Mouse (Mus musculus) G1E (cell line): ENCODE measurements around the gene Arl15. TPM values are rescaled to one million over a fixed set of nuclear protein-coding genes. Genes with fewer than 3 reads are reported as not detected.

Experiments used
- ATAC-seq: 2 replicates; pipeline ENCODE4 v1.8.0; 2016; ENCODE audit warnings: mild to moderate bottlenecking; ENCODE audit not compliant: insufficient number of reproducible peaks, poor library complexity, low FRiP score, severe bottlenecking; ENCODE audit errors: extremely low read depth
- DNase-seq: peaks from one replicate; pipeline ENCODE4 v3.0.0; 2012; ENCODE audit warnings: low spot score
- H3K27me3 ChIP-seq: 2 replicates; pipeline ENCODE4 v1.6.1; 2012; ENCODE audit warnings: mild to moderate bottlenecking, low read length, inconsistent platforms; ENCODE audit not compliant: insufficient read depth
- H3K36me3 ChIP-seq: replicated peaks from 2 replicates; pipeline ENCODE3; 2012; ENCODE audit warnings: mild to moderate bottlenecking, inconsistent platforms
- H3K4me1 ChIP-seq: 2 replicates; pipeline ENCODE4 v1.6.1; 2012; ENCODE audit warnings: low read depth, low read length, inconsistent platforms, mixed read lengths; ENCODE audit not compliant: insufficient read depth
- H3K4me3 ChIP-seq: 2 replicates; pipeline ENCODE4 v1.5.1; 2012; ENCODE audit warnings: low read depth, mild to moderate bottlenecking, inconsistent platforms, low read length, moderate library complexity, mixed read lengths
- H3K9me3 ChIP-seq: replicated peaks from 2 replicates; pipeline ENCODE4 v1.6.1; 2012; ENCODE audit warnings: inconsistent platforms
- CTCF ChIP-seq: IDR thresholded peaks from 2 replicates; pipeline ENCODE4 v1.5.1; 2012; ENCODE audit warnings: low read depth, low read length, inconsistent platforms, mixed read lengths
- GATA1 ChIP-seq: IDR thresholded peaks from 2 replicates; pipeline ENCODE4 v1.6.1; 2012; ENCODE audit warnings: borderline replicate concordance, low read length, inconsistent platforms, mixed read lengths
- GATA2 ChIP-seq: IDR thresholded peaks from 2 replicates; pipeline ENCODE4 v1.6.1; 2012; ENCODE audit warnings: low read depth, low read length, inconsistent platforms, borderline replicate concordance
- POLR2AphosphoS5 ChIP-seq: IDR thresholded peaks from 2 replicates; pipeline ENCODE4 v1.6.1; 2012; ENCODE audit warnings: low read depth, low read length, inconsistent platforms; ENCODE audit not compliant: insufficient replicate concordance
- TAL1 ChIP-seq: conservative IDR thresholded peaks from 2 replicates; pipeline ENCODE4 v1.6.1; 2012; ENCODE audit warnings: low read depth, low read length, inconsistent platforms, mixed read lengths
- polyA plus RNA-seq: library from polyadenylated mRNA; stranded (reverse); fragments of >175 nt; gene quantifications from 2 replicates; pipeline ENCODE4 v1.2.3, GENCODE M21; 2012
- total RNA-seq, 2 experiments: library from RNA; stranded (forward) in 1 of 2; stranded (reverse) in 1 of 2; fragments of 200-1000 nt in 1 of 2; fragments of >200 nt in 1 of 2; fragmentation: Nextera tagmentation in 1 of 2; gene quantifications; 2 replicates each; pipeline ENCODE4 v1.2.3; 2014 to 2017

Arl15 gene
- total and polyA plus RNA-seq, 3 experiments: 3.2 to 73.8 (median 64.0) TPM

DNA sequence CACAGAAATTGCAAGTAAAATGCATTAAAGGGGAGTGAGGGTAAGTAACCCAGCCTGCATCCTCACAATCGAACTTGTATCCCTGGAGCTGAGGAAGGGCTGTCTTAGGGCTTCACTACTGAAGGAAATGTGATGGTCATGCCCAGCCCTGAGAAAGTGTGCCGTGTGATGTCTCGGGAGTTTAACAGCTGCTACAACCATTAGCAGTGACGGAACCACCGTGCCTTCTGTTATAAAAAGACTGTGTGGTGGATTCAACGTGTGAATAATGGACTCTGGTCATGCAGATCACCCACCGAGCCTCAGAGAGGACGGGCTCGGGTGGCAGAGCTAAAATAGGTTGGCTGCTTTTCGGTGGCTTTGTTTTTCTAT lies 357.4 kb downstream of the Arl15 start:
- TF ChIP-seq GATA2: no peak
- no peak for TF ChIP-seq GATA1
- no peak for TF ChIP-seq CTCF
- TF ChIP-seq POLR2AphosphoS5: no peak
- no peak for TF ChIP-seq TAL1
- no peaks in the 10 kb centered on the region for H3K9me3 ChIP-seq
- no peaks in the 10 kb centered on the region for H3K4me1 ChIP-seq
- no peak overlapping the region for H3K4me3 ChIP-seq
- ATAC-seq (no peak), DNase-seq (no peak)
- peaks cover 80% of the 10 kb centered on the region for H3K36me3 ChIP-seq
- no peaks in the 10 kb centered on the region for H3K27me3 ChIP-seq

DNA sequence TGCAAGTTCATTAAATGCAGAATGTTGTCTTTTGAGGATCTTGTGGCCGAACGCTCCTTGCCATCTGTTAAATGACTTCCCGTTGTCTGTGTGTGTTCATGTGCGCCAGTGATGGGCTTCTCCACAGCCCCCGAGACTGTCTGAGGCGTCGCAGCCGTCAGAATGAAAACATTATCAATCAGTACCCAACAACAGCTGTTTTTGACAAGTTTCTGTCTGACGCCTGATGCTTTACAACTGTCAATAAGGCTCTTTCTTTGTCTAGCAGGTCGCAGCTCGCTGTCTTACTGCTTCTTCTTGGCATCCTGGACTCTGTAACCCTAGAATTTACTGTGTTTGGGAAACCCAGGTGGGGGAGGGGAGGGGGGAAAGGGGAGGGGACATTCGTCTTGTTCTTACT lies 362.4 kb downstream of the Arl15 start:
- H3K27me3 ChIP-seq: no peaks in the 10 kb centered on the region
- H3K4me3 ChIP-seq: no peak overlapping the region
- no peak for DNase-seq
- H3K4me1 ChIP-seq: peaks cover 5% of the 10 kb centered on the region; the same call in 1 of the 2 replicates
- H3K36me3 ChIP-seq: peaks cover 70% of the 10 kb centered on the region
- H3K9me3 ChIP-seq: no peaks in the 10 kb centered on the region
- ATAC-seq: no peak
- TF ChIP-seq TAL1 (no peak), CTCF (no peak), GATA2 (no peak), POLR2AphosphoS5 (no peak), GATA1 (no peak)

DNA sequence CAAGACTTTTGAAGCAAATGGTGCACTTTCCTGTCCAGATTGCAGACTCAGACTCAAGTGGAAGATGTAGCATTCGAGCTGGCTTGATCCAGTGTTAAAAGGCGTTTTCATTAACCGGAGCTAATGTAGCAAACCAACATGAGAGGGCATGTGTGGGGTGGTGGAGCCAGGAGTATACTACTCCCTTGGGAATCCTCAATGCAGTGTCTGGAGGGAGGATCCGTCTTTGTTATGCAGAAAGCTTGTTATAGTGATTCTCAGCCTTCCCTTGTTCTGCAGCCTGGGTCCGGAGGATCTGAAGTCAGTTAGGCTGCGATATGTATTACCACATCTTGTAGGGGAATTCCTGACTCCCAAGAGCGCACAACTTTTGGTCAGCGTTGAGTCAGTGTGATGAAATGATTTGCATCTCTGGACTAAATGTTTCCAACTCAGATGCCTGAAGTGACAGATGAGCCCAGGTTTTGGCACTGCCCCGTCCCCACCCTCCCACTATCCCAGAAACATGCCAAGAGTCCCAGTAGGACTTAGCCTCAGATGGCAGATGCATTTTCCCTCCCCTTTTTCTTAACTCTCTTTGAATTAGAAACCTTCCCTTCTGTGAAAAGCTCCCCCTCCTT lies 363.9 kb downstream of the Arl15 start:
- Histone ChIP-seq H3K36me3 (peaks cover 56% of the 10 kb centered on the region), H3K9me3 (no peaks in the 10 kb centered on the region), H3K4me1 (peaks cover 5% of the 10 kb centered on the region; the same call in 1 of the 2 replicates), H3K27me3 (no peaks in the 10 kb centered on the region), H3K4me3 (no peak overlapping the region)
- no peak for TF ChIP-seq GATA1
- no peak for TF ChIP-seq CTCF
- TF ChIP-seq POLR2AphosphoS5: no peak
- TF ChIP-seq GATA2: no peak
- TF ChIP-seq TAL1: no peak
- ATAC-seq (0 out of 2 replicates have a peak, but pooled peaks have one; percentile 8), DNase-seq (no peak)

GRCm38 (mm10) chr13:114159634-114160391 lies 365.5 kb downstream of the Arl15 start:
- no peaks in the 10 kb centered on the region for H3K9me3 ChIP-seq
- peaks cover 45% of the 10 kb centered on the region for H3K36me3 ChIP-seq
- no peak for TF ChIP-seq CTCF
- no peak for TF ChIP-seq TAL1
- no peak for TF ChIP-seq POLR2AphosphoS5
- TF ChIP-seq GATA2: no peak
- TF ChIP-seq GATA1: no peak
- ATAC-seq: no peak
- H3K4me3 ChIP-seq: no peak overlapping the region
- peaks cover 8% of the 10 kb centered on the region for H3K4me1 ChIP-seq
- no peak for DNase-seq
- H3K27me3 ChIP-seq: no peaks in the 10 kb centered on the region

GRCm38 (mm10) chr13:114162753-114163152 lies 368.4 kb downstream of the Arl15 start:
- DNase-seq: no peak
- Histone ChIP-seq H3K27me3 (peaks cover 2% of the 10 kb centered on the region), H3K4me1 (peaks cover 8% of the 10 kb centered on the region), H3K36me3 (peaks cover 27% of the 10 kb centered on the region), H3K9me3 (no peaks in the 10 kb centered on the region), H3K4me3 (no peak overlapping the region)
- TF ChIP-seq POLR2AphosphoS5 (no peak), GATA1 (no peak), TAL1 (no peak), GATA2 (no peak), CTCF (no peak)
- no peak for ATAC-seq

DNA sequence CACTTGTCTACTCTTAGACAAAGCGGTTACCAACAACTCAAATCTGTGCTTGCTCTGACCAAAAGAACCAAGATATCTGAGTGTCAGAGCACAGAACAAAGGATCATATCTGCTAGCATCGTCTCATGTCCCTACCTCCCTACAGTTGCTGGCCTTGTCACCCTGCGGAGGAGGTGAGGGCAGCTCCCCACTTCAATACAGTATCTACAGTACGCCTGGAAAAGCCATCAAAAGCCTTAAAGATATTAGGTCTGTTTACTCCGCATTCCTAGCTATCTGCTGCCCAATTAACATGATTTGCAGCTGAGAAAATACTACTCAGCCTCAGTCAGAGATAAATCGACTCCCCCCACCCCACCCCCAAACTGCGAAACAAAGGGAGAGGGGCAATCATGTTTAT lies 371.3 kb downstream of the Arl15 start:
- Histone ChIP-seq H3K4me1 (peaks cover 2% of the 10 kb centered on the region; the same call in 1 of the 2 replicates), H3K4me3 (no peak overlapping the region), H3K36me3 (peaks cover 3% of the 10 kb centered on the region), H3K9me3 (no peaks in the 10 kb centered on the region), H3K27me3 (peaks cover 15% of the 10 kb centered on the region)
- TF ChIP-seq GATA2: no peak
- no peak for TF ChIP-seq POLR2AphosphoS5
- no peak for TF ChIP-seq CTCF
- no peak for TF ChIP-seq TAL1
- TF ChIP-seq GATA1: no peak
- DNase-seq (no peak), ATAC-seq (no peak)
